Mouse (Mus musculus) cerebellum, postnatal 14 days (tissue): ENCODE results near the gene Slc16a3.

Experiments
- DNase-seq, 2 experiments: peaks; one replicate each; pipeline ENCODE4 v3.0.0; 2021; ENCODE audit warnings: mixed read lengths in 2 of 2

Slc16a3 gene

DNA sequence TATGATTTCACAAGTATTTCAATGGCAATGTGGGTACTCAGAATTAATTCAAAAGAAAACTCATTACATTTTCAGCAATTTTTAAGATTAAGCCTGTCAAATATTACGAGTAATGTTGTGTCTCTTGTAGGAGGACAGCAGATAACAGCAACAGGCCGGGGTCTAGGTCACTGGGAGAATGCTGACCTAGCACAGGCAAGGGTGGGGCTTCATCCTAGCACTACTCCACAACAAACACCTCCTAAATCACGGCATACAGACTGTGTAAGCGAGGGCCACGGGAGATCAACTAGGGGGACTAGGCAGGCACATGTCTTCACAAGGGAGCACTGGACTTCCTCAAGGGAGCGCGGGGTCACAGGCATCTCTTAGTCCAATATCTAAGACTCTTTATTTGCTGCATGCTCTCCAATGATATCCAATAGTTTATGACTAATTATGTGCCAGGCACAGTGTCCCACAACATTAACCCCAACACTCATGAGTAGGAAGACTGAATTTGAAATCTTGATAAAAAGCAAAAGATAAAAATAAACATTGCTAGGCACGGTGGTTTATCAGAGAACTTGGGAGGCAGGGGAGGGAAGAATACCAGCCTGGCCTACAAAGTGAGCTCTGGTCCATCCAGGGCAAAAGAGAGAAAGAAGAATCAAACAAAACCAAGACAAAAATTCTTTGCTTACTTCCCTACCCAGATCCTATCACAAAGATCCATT, 31.6 kb downstream of the Slc16a3 start:
- DNase-seq: no peak

DNA sequence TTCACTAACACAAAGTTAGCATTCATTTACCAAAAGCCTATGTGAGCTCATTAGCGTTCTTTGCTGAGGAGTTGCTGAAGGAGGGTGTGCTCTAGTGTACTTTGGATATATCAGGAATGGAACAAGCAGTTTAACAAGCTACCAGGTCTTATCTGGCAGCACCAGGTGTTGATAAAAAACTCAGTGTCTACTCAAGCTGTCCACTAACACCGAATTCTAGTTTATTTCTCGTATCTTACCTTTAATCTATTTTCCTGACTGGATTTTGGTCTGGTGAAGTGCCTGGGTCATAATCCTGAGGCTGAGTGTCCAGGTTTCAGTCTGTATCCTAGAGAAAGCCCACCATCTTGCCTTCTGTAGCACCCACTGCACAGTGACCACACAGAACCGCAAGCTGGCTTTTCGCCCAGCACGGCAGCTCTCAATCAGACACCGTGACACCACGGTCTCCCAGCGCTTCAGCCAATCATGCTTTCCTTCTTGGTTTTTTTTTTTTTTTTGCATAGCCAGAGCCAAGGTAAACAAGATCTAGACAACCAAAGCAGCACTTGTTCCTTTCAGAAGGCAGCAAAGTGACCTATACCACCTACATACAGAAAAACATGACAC, 32.3 kb downstream of the Slc16a3 start:
- DNase-seq: peak in 1 of 2 experiments; percentile 25

DNA sequence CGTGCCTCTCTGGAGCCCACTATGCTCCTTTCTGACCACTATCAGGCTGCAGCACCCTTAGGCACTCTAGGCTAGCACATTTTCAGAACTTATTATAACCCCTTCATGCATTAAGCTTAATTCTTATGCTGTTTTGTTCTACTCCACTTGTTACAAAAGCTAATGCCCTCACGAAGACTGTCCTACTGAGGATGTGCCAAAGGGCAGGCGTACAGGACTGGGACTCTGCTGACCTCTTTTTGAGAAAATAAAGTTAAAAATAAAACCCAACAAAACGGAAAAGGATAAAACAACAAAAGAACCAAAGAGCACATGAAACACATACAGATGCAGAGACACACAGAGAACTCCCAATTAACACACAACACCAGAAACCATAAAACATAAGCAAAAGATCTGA, 33.4 kb downstream of the Slc16a3 start:
- DNase-seq: no peak

DNA sequence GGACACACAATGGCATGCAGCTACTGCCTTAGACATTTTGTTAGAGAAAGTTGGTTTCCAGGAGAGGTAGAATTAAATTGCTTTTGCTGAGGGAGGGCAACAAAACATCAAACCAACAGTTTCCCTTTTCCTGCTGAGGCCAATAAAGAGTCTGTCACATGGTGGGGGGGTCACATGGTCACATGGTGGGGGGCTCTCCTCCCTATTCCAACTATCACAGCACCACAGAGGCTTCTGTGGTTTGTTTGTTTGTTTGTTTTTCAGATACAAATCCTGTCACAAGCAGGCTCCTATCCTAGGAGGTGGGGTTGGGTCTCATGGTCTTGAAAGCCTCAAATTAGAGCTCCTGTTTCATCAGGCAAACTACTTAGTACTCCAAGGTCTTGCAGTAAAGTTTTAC, 34.2 kb downstream of the Slc16a3 start:
- DNase-seq: no peak

DNA sequence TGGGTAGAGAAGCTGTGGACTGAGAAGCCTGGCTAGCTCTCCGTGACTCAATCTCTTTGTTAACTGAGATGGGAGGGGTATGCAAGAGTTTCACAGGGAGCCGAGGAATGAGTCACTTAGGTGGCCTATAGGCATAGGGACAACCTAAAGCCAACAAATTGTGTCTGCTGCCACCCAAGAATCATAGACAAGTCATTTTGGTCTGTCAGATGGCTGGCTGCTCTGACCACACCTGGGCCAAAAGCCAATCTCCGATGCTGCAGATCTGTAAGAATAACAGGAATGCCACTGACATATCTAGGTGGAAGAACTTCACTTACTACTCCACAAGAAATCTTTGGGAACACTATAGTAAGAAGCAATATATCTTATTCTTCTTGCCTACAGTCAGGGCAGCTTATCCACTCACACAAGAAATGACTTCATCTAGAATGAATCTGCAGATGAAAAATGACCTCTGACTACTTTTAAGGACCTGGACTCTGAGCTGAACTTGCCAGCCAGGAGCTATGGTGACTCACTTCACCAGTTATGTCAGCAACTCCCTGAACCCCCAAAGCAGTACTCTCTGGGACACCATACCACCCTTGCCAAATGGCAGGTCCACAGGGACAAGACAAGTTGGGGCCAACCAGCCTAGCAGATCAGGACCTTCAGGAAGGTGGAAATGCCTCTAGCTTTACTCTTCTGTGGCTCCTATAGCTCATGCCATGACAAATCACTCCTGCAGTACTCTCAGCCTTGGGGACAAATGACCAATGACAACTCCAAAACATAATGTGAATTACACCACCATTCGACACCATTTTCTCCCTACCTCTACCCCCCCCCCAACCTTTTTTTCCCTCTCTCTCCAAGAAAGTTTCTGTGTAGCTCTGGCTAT, 36.4 kb downstream of the Slc16a3 start:
- DNase-seq: peak; percentile 15 to 53

DNA sequence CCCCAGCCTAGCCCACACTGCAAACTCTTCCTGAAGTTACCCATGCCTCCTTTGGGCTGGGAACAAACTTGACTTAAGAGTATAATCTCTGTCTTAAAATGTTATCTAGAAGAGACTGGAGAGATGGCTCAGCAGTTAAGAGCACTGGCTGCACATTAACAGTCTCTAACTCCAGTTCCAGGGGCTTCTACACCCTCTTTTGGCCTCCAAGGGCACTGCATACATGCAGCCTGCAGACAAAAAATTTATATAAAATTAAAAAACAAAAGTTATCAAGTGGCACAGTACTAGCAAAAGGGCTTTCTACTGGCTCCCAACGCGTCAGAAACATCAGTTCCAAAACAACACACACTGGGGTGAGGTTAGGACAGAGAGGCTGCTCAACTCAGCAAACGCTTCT, 39.3 kb downstream of the Slc16a3 start:
- no peak for DNase-seq

DNA sequence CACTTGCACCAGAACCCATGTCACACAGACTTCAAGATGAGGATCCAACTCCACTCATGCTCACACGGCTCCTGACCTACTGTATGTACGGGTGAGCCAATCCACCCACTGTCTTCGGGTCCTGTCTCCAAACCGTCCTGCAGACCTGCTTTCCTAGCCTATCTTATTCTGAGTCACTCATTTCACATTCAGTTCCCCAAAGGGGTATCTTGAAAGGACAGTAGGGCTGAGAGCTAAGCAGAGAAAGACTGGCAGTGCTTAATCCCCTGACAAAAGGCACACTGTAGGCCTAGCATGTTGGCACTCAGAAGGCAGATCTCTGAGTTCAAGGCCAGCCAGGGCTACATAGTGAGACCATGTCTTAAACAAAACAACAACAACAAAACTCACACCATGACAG, 40.1 kb downstream of the Slc16a3 start:
- no peak for DNase-seq

DNA sequence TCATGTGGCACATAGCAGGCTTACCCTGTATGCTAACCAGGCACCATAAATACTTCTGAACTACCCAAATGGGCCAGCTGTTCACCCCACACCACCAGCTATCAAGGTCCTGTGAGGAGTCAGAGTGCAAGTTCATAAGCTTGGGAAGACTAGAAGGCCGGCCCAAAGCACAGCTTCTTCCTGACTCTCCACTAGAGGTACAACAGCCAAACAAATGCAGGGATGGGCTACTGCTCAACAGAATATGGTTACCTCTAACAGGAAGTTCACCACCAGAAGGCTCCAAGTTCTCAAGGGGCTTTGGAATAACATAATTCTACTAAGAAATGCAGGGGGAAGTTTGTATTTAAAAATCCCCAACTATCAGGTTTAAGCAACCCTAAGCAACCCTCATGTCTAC, 41.2 kb downstream of the Slc16a3 start:
- peak in 1 of 2 experiments; percentile 9 for DNase-seq

DNA sequence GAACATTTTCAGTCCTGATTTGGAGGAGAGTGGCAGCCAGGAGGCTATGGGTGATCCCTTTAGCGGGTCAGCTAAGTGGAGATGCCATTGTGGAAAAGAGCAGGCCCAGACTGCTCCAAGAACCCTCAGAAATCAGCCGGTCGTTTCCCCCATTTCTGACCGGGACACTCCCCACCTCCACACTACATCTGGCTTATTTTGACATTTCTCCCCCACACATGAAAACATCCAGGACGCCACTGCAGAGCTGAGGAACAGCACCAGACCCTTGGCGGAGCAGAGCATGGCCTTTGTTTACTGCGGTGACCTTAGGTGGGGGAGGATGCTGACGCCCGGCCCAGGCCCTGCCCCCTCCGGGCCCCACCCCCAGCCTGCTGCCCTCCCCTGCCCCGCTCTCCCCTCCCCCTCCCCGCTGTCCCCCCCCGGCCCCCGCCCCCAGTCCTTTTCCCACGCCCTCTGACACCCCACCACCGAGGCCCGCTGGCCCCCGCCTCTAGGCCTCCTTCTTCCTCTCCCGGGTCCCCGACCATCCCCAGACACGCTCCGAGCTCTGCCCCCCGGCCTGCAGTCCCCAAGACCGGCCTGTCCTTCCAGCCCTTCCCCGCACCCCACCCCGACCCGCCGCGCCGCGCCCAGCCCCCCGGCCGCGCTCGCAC, 42.0 kb downstream of the Slc16a3 start:
- DNase-seq: peak; percentile 37 to 58

DNA sequence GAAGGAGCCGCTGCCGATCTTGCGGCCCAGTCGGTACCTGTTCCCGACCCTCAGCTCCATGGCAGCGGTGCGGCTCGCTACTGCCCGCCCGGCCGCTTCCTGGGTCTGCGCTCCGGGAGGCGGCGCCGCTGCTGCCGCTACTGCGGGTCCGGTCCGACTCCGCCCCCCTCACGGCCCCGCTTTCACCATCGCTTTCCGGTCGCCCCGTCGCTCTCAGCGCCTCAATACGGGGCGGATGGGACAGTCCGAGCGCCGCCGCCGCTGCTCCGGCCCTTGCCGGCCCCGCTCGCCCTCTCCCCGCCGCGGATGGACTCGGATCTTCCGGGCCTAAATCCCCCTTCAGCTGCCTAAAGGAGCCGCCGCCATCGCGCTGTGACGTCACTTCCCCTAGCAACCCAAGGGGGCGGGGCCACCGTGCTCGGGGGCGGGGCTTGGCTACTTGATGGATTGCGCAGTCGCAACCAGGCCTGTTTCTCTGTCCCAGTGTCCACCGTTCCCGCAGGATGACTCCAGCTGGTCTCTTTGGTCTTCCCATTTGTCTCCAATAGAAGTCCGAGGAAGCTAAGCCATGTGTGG, 42.8 kb downstream of the Slc16a3 start, which contains the start of gene Csnk1d:
Gene Csnk1d, minus strand, starts transcription at position 380 of the 576 bp plus-strand sequence.
- DNase-seq: peak; percentile 100

DNA sequence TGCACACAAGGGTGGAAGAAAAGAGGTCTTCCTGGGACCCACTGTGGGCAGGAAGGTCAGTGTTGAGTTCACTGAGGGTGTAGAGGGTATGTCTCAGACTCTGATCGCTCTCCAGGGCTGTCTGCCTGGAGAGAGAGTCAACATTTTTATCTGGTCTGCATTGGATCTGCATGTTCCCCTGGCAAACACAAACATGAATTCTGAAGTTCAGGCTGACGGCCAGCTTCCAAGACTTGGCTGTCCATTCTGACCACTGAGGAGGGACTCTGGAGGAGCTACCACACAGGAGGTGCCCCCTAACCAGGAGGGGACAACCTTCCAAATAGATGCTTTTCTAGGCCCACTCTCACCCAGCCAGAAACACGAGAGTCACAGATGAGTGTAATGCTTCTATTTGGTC, 43.5 kb downstream of the Slc16a3 start:
- peak; percentile 30 to 38 for DNase-seq

DNA sequence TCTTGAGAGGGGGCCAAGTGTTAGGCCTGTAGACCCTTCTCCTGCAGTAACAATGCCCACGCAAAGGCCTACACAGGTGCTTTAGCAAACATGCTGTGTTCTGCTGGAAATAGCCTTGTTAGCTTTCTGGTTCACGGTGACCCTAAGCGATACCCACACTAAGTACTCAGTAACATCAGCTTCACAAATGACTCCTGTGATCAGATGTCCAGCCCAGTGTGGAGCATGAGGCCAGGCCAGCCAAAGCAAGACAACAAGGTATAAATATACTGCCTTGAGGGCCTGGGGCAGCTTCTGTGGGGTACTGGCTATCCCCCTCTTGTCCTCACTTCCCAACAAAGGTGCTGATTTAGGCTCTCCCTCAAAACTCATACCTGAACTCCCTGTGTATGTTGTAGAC, 44.8 kb downstream of the Slc16a3 start:
- DNase-seq: no peak

DNA sequence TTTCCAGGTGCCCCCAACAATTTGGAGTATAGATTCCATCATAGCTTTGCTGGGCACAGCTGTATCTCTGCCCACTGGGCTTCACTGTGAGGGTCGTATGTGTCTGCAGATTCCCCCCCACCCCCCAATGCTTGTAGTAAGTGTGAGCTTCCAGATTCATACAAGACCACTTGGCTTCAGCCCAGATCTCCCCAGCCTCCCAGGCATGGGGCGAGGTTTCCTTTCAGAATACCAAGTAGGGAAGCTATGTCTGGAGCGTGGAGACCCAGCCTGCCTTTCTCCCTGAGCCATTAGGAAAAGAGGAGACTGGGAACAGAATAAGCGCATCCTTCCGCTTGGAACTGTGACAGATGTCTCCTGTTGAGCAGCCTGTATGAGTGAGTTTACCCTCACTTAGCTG, 45.3 kb downstream of the Slc16a3 start:
- peak in 1 of 2 experiments; percentile 29 for DNase-seq

DNA sequence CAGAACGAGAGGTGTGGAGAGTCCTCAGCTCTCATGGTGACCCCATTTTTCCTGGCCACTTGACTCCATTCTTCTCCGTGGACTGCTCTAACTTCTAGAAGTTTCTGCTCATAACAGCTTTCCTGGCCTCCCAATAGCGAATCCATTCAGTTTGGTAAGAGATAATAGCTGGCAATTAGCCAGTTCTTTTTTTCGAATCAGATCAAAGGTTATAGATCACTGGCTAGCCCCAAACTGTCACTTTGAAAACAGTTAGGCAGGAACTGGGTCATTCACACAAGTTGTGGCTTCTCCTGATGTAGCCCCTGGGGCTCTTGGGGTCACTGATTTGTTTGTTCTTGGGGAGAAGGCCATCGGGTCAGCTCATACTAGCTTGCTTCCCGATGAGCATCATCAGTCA, 46.5 kb downstream of the Slc16a3 start:
- DNase-seq: no peak

DNA sequence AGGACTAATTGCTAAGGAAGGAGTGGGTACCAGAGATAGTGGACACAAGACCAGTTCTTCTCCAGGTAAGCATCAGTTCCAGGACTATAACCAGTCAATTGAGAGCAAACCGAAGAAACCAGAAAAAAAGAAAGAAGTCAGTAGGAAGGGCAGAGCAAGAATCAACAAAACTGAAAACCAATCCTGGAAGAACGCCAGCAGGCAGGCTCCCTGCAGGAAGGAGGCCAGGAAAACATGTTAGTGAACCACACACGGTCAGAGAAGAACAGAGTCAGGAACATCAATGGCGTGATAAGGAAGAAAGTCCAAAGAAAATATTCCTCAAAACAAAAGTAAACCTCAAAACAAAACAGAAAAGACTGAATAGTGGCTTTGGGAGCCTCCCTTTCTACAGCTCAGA, 53.7 kb downstream of the Slc16a3 start:
- DNase-seq: peak; percentile 40 to 53

DNA sequence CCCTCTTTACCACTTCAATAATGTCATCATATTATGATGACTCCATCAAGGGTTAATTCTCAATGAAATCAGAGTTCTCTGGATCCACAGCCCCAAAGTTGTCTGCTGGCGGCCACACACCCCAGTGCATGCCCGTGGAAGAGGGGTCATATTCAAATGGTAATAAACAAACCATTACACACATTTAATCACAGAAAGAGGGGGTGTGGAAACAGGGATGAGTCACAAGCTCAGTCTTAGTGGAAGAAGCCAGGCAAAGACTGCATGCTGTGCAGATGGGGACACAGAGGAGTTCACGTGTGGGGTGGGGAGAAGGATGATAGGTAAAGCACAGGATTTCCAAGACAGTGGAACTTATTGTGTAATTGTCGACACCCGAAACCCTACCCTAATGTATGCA, 56.0 kb downstream of the Slc16a3 start:
- DNase-seq: no peak

DNA sequence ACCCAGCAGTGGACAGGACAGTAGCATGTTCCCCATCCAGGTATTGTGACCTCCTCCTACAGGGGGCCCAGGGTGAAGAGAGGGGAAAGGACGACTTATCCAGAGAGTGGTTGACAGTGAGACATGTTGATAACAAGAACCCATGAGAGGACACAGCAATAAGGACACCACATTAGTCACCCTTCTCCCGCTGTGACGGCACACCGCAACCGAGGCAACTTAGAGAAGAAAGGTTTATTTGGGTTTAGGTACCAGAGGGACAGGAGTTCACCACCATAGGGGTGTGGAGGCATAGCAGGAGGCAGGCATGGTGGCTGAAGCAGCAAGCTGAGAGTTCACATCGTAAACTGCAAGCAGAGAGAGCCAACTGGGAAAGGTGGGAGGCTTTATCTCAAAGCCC, 57.9 kb downstream of the Slc16a3 start:
- no peak for DNase-seq

DNA sequence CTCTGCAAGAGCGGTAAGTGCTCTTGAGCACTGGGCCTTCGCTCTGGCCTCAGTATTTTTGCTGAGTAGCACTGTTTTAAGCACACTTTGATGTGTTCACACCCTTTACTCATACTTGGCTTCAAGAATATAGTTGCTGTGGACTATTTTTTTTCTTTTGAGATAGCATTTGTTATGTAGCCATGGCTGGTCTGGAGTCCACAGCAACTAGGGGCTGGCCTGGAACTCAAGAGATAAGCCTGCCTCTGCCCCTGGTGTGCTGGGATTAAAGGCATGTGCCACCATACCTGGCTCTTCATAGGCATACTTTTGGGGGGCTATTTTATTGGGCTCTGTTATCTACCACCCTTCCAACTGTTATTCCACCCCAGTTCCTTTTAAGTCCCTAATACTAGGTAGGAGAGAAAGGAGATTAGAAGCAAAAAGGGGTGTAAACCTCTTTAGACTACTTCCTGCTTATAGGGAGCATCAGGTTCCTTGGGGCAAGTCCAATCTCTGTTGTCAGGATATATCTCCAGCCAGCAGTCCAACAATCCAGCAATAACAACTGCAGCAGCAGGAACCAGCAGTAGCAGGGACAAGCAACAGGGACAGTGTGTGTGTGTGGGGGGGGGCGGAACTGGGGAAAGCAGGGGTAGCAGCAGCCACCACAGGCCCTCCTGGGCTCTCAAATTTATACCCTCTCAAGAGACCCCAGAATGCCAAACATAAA, 61.9 kb downstream of the Slc16a3 start:
- no peak for DNase-seq
